ENCODE assay signal across 7 mouse cellular contexts in genomic region chr7:116334669-116335038, GRCm38 (mm10). TPM values are rescaled to one million over a fixed set of nuclear protein-coding genes. Genes with fewer than 3 reads are reported as not detected.
DNase-seq lines count a peak whose midpoint lies in the region; ATAC-seq and TF ChIP-seq lines count a peak whose summit lies in the region.

No protein-coding gene starts in this region.

- WGBS in lung, embryonic 16.5 days: 12% methylated on average over 8 of the region's 8 CpGs
- 16% methylated on average over 8 of the region's 8 CpGs for WGBS in embryonic facial prominence, embryonic 13.5 days
- WGBS in limb, embryonic 10.5 days: 26% methylated on average over 8 of the region's 8 CpGs
- 8% methylated on average over 8 of the region's 8 CpGs for WGBS in small intestine, adult 2 months

- no peak for ATAC-seq in lung, embryonic 16.5 days (ENCODE audit: low read depth)
- no peak for ATAC-seq in embryonic facial prominence, embryonic 13.5 days (ENCODE audit: insufficient number of reproducible peaks, insufficient read depth, low FRiP score, low TSS enrichment, low read depth)

- peak overlapping the region; percentile 83 for H3K4me2 ChIP-seq in lung, embryonic 16.5 days (ENCODE audit: low read depth, low read length)
- H3K4me2 ChIP-seq in embryonic facial prominence, embryonic 13.5 days: peak overlapping the region; percentile 75

- no peaks in the 10 kb centered on the region for H3K27me3 ChIP-seq in lung, embryonic 16.5 days (ENCODE audit: control insufficient read depth, insufficient read depth, low read depth, low read length)
- no peaks in the 10 kb centered on the region for H3K27me3 ChIP-seq in embryonic facial prominence, embryonic 13.5 days
- no peaks in the 10 kb centered on the region for H3K27me3 ChIP-seq in limb, embryonic 10.5 days (ENCODE audit: low read depth, poor library complexity, severe bottlenecking)
- no peaks in the 10 kb centered on the region for H3K27me3 ChIP-seq in small intestine, adult 2 months (ENCODE audit: control insufficient read depth, insufficient read depth, low read length)

- peak overlapping the region; percentile 88 for H3K4me3 ChIP-seq in lung, embryonic 16.5 days (ENCODE audit: low read length)
- peak overlapping the region; percentile 91 for H3K4me3 ChIP-seq in embryonic facial prominence, embryonic 13.5 days
- peak overlapping the region; percentile 93 for H3K4me3 ChIP-seq in limb, embryonic 10.5 days
- H3K4me3 ChIP-seq in small intestine, adult 2 months (ENCODE audit: low read depth, low read length): peak overlapping the region; percentile 82

- peaks cover 31% of the 10 kb centered on the region for H3K36me3 ChIP-seq in lung, embryonic 16.5 days (ENCODE audit: control insufficient read depth, insufficient read depth, low read length)
- H3K36me3 ChIP-seq in embryonic facial prominence, embryonic 13.5 days: peaks cover 42% of the 10 kb centered on the region
- peaks cover 56% of the 10 kb centered on the region for H3K36me3 ChIP-seq in limb, embryonic 10.5 days
- peaks cover 32% of the 10 kb centered on the region for H3K36me3 ChIP-seq in small intestine, adult 2 months (ENCODE audit: control insufficient read depth, insufficient read depth, low read length)

- H3K9ac ChIP-seq in lung, embryonic 16.5 days (ENCODE audit: low read length): peak overlapping the region; percentile 98
- H3K9ac ChIP-seq in embryonic facial prominence, embryonic 13.5 days: peak overlapping the region; percentile 98

- no peak for TF ChIP-seq CTCF in small intestine, adult 2 months (IDR thresholded peaks at IDR 0.05; ENCODE audit: extremely low read depth, insufficient read length, insufficient replicate concordance, low read depth, low read length)

- peak overlapping the region; percentile 75 for H3K27ac ChIP-seq in lung, embryonic 16.5 days (ENCODE audit: low read length)
- peak overlapping the region; percentile 75 for H3K27ac ChIP-seq in embryonic facial prominence, embryonic 13.5 days
- peak overlapping the region; percentile 97 for H3K27ac ChIP-seq in limb, embryonic 10.5 days
- H3K27ac ChIP-seq in small intestine, adult 2 months (ENCODE audit: insufficient read depth, low read depth, low read length): peak overlapping the region; percentile 33; the same call in 1 of the 2 replicates

- no peak for DNase-seq in lung, postnatal 4 days
- DNase-seq in limb, embryonic 10.5 days (ENCODE audit: low spot score): no peak
- DNase-seq in layer of hippocampus, postnatal 25 days (ENCODE audit: extremely low spot score in 1 of 2, low spot score in 1 of 2): no peak
- no peak for DNase-seq in urinary bladder, postnatal 14 days (ENCODE audit: low spot score)

- peaks cover 13% of the 10 kb centered on the region for H3K4me1 ChIP-seq in lung, embryonic 16.5 days (replicated peaks; ENCODE audit: control insufficient read depth, insufficient read depth, low read length)
- H3K4me1 ChIP-seq in embryonic facial prominence, embryonic 13.5 days: peaks cover 14% of the 10 kb centered on the region
- peaks cover 13% of the 10 kb centered on the region for H3K4me1 ChIP-seq in limb, embryonic 10.5 days
- peaks cover 1% of the 10 kb centered on the region; the same call in 1 of the 2 replicates for H3K4me1 ChIP-seq in small intestine, adult 2 months (ENCODE audit: control insufficient read depth, insufficient read depth, insufficient read length, low read length)

- TF ChIP-seq POLR2A in small intestine, adult 2 months (IDR thresholded peaks at IDR 0.05; ENCODE audit: low read depth, low read length): no peak

- no peaks in the 10 kb centered on the region for H3K9me3 ChIP-seq in lung, embryonic 16.5 days (ENCODE audit: control insufficient read depth, low read length)
- no peaks in the 10 kb centered on the region for H3K9me3 ChIP-seq in embryonic facial prominence, embryonic 13.5 days
- no peaks in the 10 kb centered on the region for H3K9me3 ChIP-seq in limb, embryonic 10.5 days (replicated peaks)

RNA-seq across cellular contexts. Expression of gene Rps13, which starts 0.7 kb away (rescaled TPM):
- 711 and 717 TPM in 2 replicates for polyA plus RNA-seq in lung, embryonic 16.5 days (2015; fragmentation: Nextera tagmentation; extraction: Ambion mirVana)
- polyA plus RNA-seq in embryonic facial prominence, embryonic 13.5 days (2015; fragmentation: Nextera tagmentation; extraction: Ambion mirVana): 845 and 970 TPM in 2 replicates
- polyA plus RNA-seq in limb, embryonic 10.5 days (2016; fragmentation: Nextera tagmentation; extraction: Ambion mirVana): 840 and 992 TPM in 2 replicates
- 15.1 and 40.2 TPM in 2 replicates for polyA plus RNA-seq in small intestine, adult 2 months (2012; rRNA removed)
- total RNA-seq in layer of hippocampus, postnatal 25 days (2021): 100 to 1,000 TPM; 217 to 259 TPM

RNA-seq across cellular contexts. Expression of gene Plekha7, which starts 26.5 kb away (rescaled TPM):
- polyA plus RNA-seq in lung, embryonic 16.5 days (2015; fragmentation: Nextera tagmentation; extraction: Ambion mirVana): 10.9 and 14.0 TPM in 2 replicates
- 10.9 and 11.0 TPM in 2 replicates for polyA plus RNA-seq in embryonic facial prominence, embryonic 13.5 days (2015; fragmentation: Nextera tagmentation; extraction: Ambion mirVana)
- polyA plus RNA-seq in limb, embryonic 10.5 days (2016; fragmentation: Nextera tagmentation; extraction: Ambion mirVana): 5.8 and 6.9 TPM in 2 replicates
- 18.8 and 38.2 TPM in 2 replicates for polyA plus RNA-seq in small intestine, adult 2 months (2012; rRNA removed)
- 10 to 100 TPM; 17.3 to 22.8 TPM for total RNA-seq in layer of hippocampus, postnatal 25 days (2021)

Comparison
In these comparisons a context has a peak if more than half of its experiments do, and no peak if none do; other contexts are left out.
1. H3K27ac ChIP-seq: peak in every context shown above with its lines; median percentile 97 in limb, embryonic 10.5 days; 75 in lung, embryonic 16.5 days; 75 in embryonic facial prominence, embryonic 13.5 days; 33 in small intestine, adult 2 months.
2. RNA of gene Rps13, which starts 0.7 kb away (polyA plus RNA-seq): 845 to 970 TPM in embryonic facial prominence, embryonic 13.5 days, 840 to 992 TPM in limb, embryonic 10.5 days and 711 to 717 TPM in lung, embryonic 16.5 days; 15.1 to 40.2 TPM in small intestine, adult 2 months; every median in the first group is over 10 times any median in the second.
3. Peak in every context shown above with its lines, with median percentiles within 50 percentile points of each other: H3K4me3 ChIP-seq.